Mouse (Mus musculus): ENCODE results near the gene Nifk. TPM values are rescaled to one million over a fixed set of nuclear protein-coding genes. Genes with fewer than 3 reads are reported as not detected.

The Nifk gene
- total RNA-seq, 1 experiment from 2014 or later, result 41.6 TPM

- DNase-seq, result no peak
Observed at GRCm38 (mm10) chr1:118380105-118380786, 58.6 kb downstream of the Nifk start.

Other genes starting within 250 kb of the Nifk start
- gene Gm29106, start 145.3 kb upstream of the Nifk start, total RNA-seq (2021), result not detected in 2 replicates
- 87.3 and 137 TPM in 2 replicates for gene Tsn, start 10.1 kb upstream of the Nifk start, total RNA-seq (2021)
- 41.2 and 53.3 TPM in 2 replicates for gene Clasp1, start 67.2 kb downstream of the Nifk start, total RNA-seq (2021)